Mouse (Mus musculus): ENCODE measurements around the gene Sap30. TPM values are rescaled to one million over a fixed set of nuclear protein-coding genes. Genes with fewer than 3 reads are reported as not detected.
A peak's percentile ranks its signal among the peaks of the same experiment; 100 is the strongest.

The Sap30 gene
- polyA plus RNA-seq, 1 experiment from 2014 or later = 78.6 TPM

DNA sequence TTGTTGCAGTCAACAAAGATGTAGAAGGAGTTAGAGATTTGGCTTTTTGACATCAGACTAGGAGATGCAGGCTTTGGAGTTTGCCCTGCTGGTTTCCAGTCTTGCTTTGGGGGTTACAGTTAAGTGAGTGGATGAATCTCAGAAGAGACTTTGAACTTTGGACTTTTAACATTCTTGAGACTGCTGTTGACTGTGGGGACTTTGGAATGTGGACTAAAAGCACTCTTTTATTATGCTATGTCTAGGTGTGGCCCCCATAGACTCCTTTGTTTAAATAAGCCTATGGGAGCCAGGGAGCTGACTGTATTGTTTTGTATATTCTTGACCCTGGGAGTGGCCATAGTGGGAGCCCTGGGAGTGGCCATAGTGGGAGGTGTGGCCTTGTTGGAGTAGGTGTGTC, 2.2 kb upstream of the Sap30 start:
- Histone ChIP-seq H3K9me3 (no peaks in the 10 kb centered on the region), H3K4me3 (no peak overlapping the region), H3K9ac (replicated peaks) (no peak overlapping the region), H3K4me2 (replicated peaks) (no peak overlapping the region), H3K36me3 (no peaks in the 10 kb centered on the region), H3K27me3 (no peaks in the 10 kb centered on the region), H3K4me1 (peaks cover 13% of the 10 kb centered on the region), H3K27ac (replicated peaks) (no peak overlapping the region)
- no peak for ATAC-seq (replicated peaks)

DNA sequence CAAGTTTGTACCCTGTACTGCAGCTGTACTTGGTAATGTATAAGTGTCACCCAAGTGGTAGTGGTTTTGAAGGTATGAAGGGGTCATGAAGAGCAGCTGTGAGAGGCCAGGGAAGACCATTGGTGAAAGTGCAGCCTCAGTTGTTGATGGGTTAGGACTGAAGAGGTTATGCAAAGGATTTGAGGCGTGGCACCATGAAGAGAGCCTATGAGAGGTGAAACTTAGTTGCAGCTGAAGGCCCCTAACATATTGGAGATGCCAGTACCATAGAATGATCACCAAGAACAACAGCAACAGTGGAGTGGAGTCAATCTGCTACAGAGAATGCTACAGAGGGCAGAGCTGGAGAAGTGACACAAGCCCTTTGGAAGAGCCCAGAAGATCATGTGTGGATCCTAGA, 1.7 kb upstream of the Sap30 start:
- no peak overlapping the region for H3K27ac ChIP-seq (replicated peaks)
- WGBS = 100% methylated on average over 1 of the region's 1 CpGs
- ATAC-seq (replicated peaks) = no peak
- H3K4me2 ChIP-seq (replicated peaks) = no peak overlapping the region
- no peak overlapping the region for H3K9ac ChIP-seq (replicated peaks)
- no peaks in the 10 kb centered on the region for H3K9me3 ChIP-seq
- H3K27me3 ChIP-seq = no peaks in the 10 kb centered on the region
- H3K4me3 ChIP-seq = no peak overlapping the region
- peaks cover 13% of the 10 kb centered on the region for H3K4me1 ChIP-seq
- H3K36me3 ChIP-seq = no peaks in the 10 kb centered on the region

DNA sequence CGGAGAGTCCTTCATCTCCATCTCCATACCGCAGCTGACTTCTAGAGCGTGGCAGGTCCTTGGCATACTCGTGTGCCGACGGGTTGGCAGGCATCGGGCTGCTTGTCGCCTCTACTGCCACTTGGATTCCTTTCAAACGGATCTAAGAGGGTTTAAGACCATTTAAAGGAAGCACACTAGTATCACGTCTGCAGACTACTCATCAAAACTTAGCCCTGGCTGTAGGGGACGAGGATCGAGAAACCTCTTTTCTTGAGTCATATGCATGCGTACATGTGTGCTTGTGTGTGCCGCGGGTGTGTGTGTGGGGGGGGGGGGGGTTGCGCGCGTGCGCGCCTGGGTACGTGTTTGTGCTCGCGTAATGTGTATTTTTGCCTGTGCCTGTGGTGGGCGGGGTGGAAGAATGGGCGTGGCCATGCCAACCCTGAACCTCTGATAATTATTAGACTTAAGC, 679 bp upstream of the Sap30 start:
- Histone ChIP-seq H3K4me3 (peak overlapping the region; percentile 98), H3K9ac (replicated peaks) (peak overlapping the region; percentile 55), H3K4me1 (peaks cover 13% of the 10 kb centered on the region), H3K27me3 (no peaks in the 10 kb centered on the region), H3K9me3 (no peaks in the 10 kb centered on the region), H3K27ac (replicated peaks) (peak overlapping the region; percentile 99), H3K36me3 (no peaks in the 10 kb centered on the region), H3K4me2 (replicated peaks) (peak overlapping the region; percentile 83)
- WGBS = under 1% methylated on average over 25 of the region's 25 CpGs
- peak; percentile 44 for ATAC-seq (replicated peaks)

DNA sequence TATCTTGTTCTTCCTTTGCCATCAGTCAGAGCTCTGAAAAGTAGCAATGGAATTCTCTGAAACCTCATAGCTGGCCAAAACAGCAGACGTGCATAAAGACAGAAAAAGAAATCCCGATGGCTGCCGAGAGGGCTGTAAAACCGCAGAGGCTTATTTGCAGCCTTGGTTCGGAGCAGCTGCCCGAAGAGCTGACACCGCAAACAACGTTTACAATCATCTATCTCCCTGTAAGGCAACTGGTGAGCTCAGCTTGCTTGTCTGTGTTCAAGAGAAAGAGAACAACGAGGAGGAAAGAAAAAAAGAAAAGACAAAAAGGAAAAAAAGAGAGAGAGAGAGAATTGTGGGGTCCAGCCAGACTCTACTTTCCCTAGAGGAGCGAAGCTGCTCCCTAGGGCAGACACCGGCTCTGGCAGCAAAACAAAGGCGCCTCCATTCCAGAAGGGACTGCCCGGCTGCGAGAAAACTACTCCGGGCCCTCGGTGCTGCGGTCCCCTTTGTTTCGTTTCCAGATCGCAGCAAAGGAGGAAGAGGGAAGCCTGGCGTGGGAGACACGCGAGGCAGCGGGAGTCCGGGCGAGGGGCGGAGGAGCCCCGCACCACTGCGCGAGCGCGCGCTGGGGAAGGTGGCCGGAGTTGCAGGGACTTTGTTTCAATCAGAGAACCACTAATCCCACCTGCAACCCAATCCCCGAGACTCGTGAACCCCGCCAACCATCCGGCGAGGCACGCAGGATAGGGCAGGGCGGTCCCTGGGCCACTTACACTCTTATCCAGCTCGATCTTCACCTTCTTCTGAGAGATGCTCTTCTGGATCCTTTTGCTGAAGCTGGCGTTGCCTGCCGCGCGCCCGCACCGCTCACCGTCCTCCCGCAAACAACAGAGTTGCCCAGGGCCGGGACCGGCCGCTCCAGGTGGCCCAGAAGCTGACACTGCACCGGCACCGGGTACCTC, 894 bp downstream of the Sap30 start:
- H3K9ac ChIP-seq (replicated peaks) = peak overlapping the region; percentile 97
- H3K4me3 ChIP-seq = peak overlapping the region; percentile 98
- H3K27me3 ChIP-seq = no peaks in the 10 kb centered on the region
- peaks cover 10% of the 10 kb centered on the region for H3K36me3 ChIP-seq
- peak overlapping the region; percentile 83 for H3K4me2 ChIP-seq (replicated peaks)
- under 1% methylated on average over 54 of the region's 54 CpGs for WGBS
- peak overlapping the region; percentile 99 for H3K27ac ChIP-seq (replicated peaks)
- peak; percentile 3 for ATAC-seq (replicated peaks)
- no peaks in the 10 kb centered on the region for H3K9me3 ChIP-seq
- peaks cover 13% of the 10 kb centered on the region for H3K4me1 ChIP-seq

DNA sequence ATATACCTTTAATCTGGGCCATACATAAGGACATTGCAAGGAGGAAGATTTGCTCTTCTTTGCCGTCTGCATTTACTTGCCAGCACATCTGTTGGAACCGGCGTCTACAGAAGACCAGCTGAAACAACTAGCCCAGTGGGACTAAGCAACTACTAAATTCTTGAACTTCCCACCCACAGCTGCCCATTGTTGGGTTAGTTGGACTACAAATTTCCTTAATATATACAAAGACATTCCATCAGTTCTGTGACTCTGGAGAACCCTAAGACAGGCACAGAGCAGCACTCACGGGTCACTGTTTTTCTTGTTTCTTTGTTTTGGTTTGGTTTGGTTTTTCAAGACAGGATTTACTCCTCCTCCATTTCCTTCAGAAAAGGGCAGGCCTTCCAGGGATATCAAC, 7.1 kb downstream of the Sap30 start:
- WGBS = 85% methylated on average over 4 of the region's 4 CpGs
- Histone ChIP-seq H3K27ac (replicated peaks) (no peak overlapping the region), H3K9ac (replicated peaks) (no peak overlapping the region), H3K4me3 (no peak overlapping the region), H3K9me3 (no peaks in the 10 kb centered on the region), H3K4me2 (replicated peaks) (no peak overlapping the region), H3K4me1 (peaks cover 7% of the 10 kb centered on the region), H3K36me3 (peaks cover 22% of the 10 kb centered on the region), H3K27me3 (no peaks in the 10 kb centered on the region)
- no peak for ATAC-seq (replicated peaks)

DNA sequence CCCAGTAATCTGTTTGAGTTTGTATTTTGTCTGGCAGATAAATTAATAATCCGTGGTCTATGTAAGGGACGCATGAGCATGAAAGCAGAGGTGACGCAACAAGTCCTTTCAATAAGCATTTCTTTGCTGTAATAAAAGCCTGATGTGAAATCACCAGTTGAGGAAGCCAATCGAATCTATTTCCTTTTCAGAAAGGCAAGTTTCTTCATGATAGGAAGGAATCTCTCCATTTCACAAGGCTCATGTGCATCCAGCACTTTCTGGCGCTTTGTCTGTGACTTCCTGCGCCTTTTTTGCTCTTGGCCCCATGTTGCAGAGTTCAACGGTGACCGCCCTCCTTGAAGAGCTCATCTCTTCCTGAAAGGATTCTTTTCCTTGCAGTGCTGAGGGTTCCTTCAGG, 8.0 kb downstream of the Sap30 start:
- Histone ChIP-seq H3K9ac (replicated peaks) (no peak overlapping the region), H3K4me3 (no peak overlapping the region), H3K9me3 (no peaks in the 10 kb centered on the region), H3K36me3 (peaks cover 22% of the 10 kb centered on the region), H3K4me2 (replicated peaks) (no peak overlapping the region), H3K27ac (replicated peaks) (no peak overlapping the region), H3K27me3 (no peaks in the 10 kb centered on the region), H3K4me1 (no peaks in the 10 kb centered on the region)
- WGBS = 95% methylated on average over 8 of the region's 8 CpGs
- no peak for ATAC-seq (replicated peaks)

DNA sequence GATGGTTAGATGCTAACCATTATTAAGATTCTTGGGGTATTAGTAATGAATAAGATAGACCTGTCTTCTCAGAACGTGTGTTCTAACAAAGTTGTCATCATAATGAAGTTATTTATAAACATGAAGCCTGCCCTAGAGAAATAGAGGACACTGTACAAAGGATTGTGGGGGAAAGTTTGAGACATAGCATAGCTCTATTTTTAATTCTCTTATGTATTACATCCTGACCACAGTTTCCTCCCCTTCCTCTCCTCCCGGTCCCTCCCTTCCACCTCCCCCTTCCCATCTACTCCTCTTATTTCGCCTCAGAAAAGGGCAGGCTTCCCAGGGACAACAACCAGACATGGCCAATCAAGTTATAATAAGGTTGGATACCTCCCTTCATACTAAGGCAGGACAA, 9.3 kb downstream of the Sap30 start:
- ATAC-seq (replicated peaks) = no peak
- no peaks in the 10 kb centered on the region for H3K27me3 ChIP-seq
- H3K9me3 ChIP-seq = no peaks in the 10 kb centered on the region
- no peaks in the 10 kb centered on the region for H3K4me1 ChIP-seq
- no peak overlapping the region for H3K27ac ChIP-seq (replicated peaks)
- 78% methylated on average over 3 of the region's 3 CpGs for WGBS
- H3K9ac ChIP-seq (replicated peaks) = no peak overlapping the region
- peaks cover 22% of the 10 kb centered on the region for H3K36me3 ChIP-seq
- H3K4me2 ChIP-seq (replicated peaks) = no peak overlapping the region
- H3K4me3 ChIP-seq = no peak overlapping the region

DNA sequence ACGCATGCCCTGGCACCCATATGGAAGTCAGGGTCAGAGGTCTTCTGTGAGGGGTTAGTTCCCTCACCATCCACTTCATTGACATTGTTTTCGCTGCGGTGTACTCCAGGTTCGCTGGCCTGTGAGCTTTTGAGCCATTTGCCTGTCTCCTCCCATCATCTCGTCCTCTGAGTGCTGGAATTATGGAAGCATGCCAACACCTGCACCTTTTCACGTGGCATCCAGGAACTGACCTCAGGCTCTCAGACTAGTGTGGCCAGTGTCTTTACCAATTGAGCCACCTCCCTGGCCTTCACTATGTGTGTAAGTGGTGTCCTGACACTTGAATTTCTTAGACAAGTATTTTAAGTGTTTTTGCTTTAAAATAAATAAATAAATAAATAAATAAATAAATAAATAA, 13.9 kb downstream of the Sap30 start:
- WGBS = 74% methylated on average over 6 of the region's 6 CpGs
- Histone ChIP-seq H3K4me2 (replicated peaks) (no peak overlapping the region), H3K27ac (replicated peaks) (no peak overlapping the region), H3K4me3 (no peak overlapping the region), H3K9me3 (no peaks in the 10 kb centered on the region), H3K36me3 (no peaks in the 10 kb centered on the region), H3K9ac (replicated peaks) (no peak overlapping the region), H3K4me1 (no peaks in the 10 kb centered on the region), H3K27me3 (no peaks in the 10 kb centered on the region)
- no peak for ATAC-seq (replicated peaks)

DNA sequence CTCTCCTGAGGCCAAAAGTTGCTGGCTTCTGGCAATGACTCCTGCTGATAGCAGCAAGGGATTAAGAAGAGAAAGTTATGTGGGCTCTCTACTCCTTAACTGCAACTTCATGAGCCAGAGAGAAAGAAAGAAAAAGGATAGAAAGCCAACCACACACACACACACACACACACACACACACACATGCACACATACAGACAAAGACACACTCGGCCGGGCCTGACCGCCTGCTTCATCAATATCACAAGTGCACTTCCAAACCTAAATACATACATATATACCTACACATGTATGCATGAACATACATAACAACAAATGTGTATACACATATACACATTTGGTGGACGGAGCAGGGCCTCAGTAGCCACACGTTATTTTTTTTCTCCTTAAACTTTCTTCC, 16.8 kb downstream of the Sap30 start:
- Histone ChIP-seq H3K27me3 (no peaks in the 10 kb centered on the region), H3K4me1 (no peaks in the 10 kb centered on the region), H3K36me3 (no peaks in the 10 kb centered on the region), H3K9me3 (no peaks in the 10 kb centered on the region), H3K4me3 (no peak overlapping the region), H3K9ac (replicated peaks) (no peak overlapping the region), H3K27ac (replicated peaks) (no peak overlapping the region), H3K4me2 (replicated peaks) (no peak overlapping the region)
- ATAC-seq (replicated peaks) = no peak
- WGBS = 94% methylated on average over 5 of the region's 5 CpGs

DNA sequence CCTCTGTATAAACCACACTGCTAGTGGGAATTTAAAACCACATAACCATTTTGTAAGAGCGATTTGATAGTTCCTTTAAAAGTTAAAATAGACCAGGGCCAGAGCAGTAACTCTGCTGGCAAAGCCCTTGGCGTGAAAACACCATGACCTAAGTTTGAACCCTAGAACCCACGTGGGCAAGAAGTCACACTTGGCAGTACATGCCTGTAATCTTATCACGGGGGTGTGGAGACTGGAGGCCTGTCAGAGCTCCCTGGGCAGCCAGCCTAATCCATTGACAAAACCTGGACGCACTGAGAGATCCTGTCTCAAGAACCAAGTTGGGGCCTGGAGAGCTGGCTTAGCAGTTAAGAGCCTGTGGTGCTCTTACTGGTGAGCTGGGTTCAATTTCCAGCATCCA, 19.0 kb downstream of the Sap30 start:
- no peaks in the 10 kb centered on the region for H3K4me1 ChIP-seq
- no peaks in the 10 kb centered on the region for H3K36me3 ChIP-seq
- H3K27ac ChIP-seq (replicated peaks) = no peak overlapping the region
- no peak overlapping the region for H3K9ac ChIP-seq (replicated peaks)
- WGBS = 53% methylated on average over 5 of the region's 5 CpGs
- no peak overlapping the region for H3K4me3 ChIP-seq
- no peak overlapping the region for H3K4me2 ChIP-seq (replicated peaks)
- H3K27me3 ChIP-seq = no peaks in the 10 kb centered on the region
- no peak for ATAC-seq (replicated peaks)
- H3K9me3 ChIP-seq = no peaks in the 10 kb centered on the region

DNA sequence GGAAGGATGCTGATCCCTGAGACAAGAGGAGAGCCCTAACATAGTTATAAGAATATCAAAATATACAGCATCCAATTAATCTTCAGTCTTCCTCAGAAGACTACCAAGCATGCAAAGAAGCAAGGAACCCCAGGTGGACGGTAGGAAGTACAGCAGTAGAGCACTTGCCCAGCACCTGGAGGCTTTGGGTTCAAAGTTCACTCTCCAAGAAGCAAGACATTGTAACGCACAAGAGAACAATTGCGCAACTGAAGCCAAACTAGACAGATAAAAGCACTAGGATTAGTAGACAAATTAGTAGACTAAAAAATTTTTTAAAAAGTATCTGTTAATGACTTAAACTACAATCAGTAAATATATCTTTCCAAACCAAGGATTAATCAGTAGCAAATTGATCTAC, 23.9 kb downstream of the Sap30 start:
- H3K4me1 ChIP-seq = no peaks in the 10 kb centered on the region
- no peak overlapping the region for H3K27ac ChIP-seq (replicated peaks)
- no peaks in the 10 kb centered on the region for H3K27me3 ChIP-seq
- no peak for ATAC-seq (replicated peaks)
- H3K9me3 ChIP-seq = no peaks in the 10 kb centered on the region
- H3K36me3 ChIP-seq = no peaks in the 10 kb centered on the region
- WGBS = 96% methylated on average over 3 of the region's 3 CpGs
- no peak overlapping the region for H3K4me3 ChIP-seq
- no peak overlapping the region for H3K4me2 ChIP-seq (replicated peaks)
- no peak overlapping the region for H3K9ac ChIP-seq (replicated peaks)

DNA sequence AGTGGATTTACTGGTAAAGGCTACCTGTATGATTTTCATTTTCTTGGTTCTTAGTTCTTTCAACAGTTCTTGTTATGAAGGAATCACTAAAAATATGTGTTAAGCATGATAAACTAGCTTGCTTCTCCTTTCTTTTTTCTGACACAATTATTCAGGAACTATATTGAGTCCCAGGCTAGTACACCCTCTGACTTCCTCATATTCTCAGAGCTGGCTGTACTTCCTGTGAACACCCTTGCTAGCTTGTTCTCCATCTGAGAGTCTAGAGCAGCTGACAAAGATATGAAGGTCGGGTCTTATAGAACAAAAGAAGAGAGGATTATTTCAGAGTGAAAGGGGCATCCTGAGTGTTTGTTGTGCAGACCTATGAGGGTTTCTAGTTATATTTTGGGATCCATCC, 24.8 kb downstream of the Sap30 start:
- no peak overlapping the region for H3K4me2 ChIP-seq (replicated peaks)
- no peaks in the 10 kb centered on the region for H3K9me3 ChIP-seq
- no peak overlapping the region for H3K9ac ChIP-seq (replicated peaks)
- H3K4me3 ChIP-seq = no peak overlapping the region
- no peaks in the 10 kb centered on the region for H3K36me3 ChIP-seq
- peaks cover 3% of the 10 kb centered on the region; the same call in 1 of the 2 replicates for H3K4me1 ChIP-seq
- 57% methylated on average over 1 of the region's 1 CpGs for WGBS
- ATAC-seq (replicated peaks) = no peak
- H3K27ac ChIP-seq (replicated peaks) = no peak overlapping the region
- H3K27me3 ChIP-seq = no peaks in the 10 kb centered on the region

DNA sequence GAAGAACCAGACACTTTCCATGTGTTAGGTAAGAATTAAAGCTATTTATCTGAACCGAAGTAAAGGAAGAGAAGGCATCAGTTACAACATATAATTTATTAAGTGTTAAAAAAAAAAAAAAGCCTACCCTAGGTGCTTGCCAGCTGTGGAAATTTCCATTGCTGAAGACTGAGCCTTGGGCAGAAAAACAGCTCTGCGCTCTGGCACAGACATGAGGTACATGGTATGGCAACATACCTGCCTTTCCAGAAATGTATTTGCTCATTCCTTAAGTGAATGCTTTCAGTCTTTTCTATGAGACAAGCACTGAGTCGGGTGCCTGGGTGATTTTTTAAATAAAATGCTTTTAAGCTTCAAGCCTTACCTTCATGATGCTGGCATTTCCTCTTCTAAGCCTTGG, 29.7 kb downstream of the Sap30 start:
- WGBS = 67% methylated on average over 3 of the region's 3 CpGs
- H3K9me3 ChIP-seq = no peaks in the 10 kb centered on the region
- H3K36me3 ChIP-seq = no peaks in the 10 kb centered on the region

More for the DNA sequence above, 29.7 kb downstream of the Sap30 start:
- no peaks in the 10 kb centered on the region for H3K27me3 ChIP-seq
- no peak overlapping the region for H3K9ac ChIP-seq (replicated peaks)
- peaks cover 13% of the 10 kb centered on the region for H3K4me1 ChIP-seq
- no peak overlapping the region for H3K4me3 ChIP-seq
- no peak overlapping the region for H3K4me2 ChIP-seq (replicated peaks)
- ATAC-seq (replicated peaks) = no peak
- H3K27ac ChIP-seq (replicated peaks) = no peak overlapping the region

All from forebrain, embryonic 15.5 days (tissue).